Mouse (Mus musculus): Measurements from ENCODE around the gene Paqr8. TPM values are rescaled to one million over a fixed set of nuclear protein-coding genes. Genes with fewer than 3 reads are reported as not detected.

The Paqr8 gene
- total and polyA plus RNA-seq, 3 experiments, result 0.38 to 1.3 (median 1.1) TPM

DNA sequence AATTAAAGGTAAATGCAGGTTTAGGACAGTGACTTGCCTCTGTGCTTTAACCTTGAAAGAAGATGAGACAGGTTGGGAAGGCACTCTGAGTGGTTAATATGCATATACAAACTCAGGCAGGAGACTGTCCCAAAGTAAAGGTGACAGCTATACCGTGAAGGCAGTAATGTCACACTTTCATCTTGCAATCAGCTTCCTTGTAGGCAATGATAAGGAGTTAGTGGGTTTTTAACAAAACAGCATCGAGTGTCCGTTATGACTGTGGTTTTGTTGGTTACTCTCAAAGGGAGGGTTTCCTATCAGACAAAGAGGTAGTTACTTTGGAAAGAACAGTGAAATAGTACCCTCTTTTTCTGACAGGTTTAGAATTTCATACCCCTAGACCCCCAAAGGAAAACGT is 38.1 kb downstream of the Paqr8 start:
- Histone ChIP-seq H3K79me2 (replicated peaks; ENCODE audit: control insufficient read depth, extremely low read depth, insufficient read depth, poor library complexity, severe bottlenecking) (no peaks in the 10 kb centered on the region), H3K27ac (ENCODE audit: insufficient read depth, low read depth) (no peak overlapping the region), H3K9me3 (replicated peaks; ENCODE audit: low read length) (no peaks in the 10 kb centered on the region), H3K4me3 (replicated peaks in 1 of 3; ENCODE audit: low read depth in 2 of 3, low read length in 2 of 3, poor library complexity in 1 of 3) (no peak overlapping the region), H3K9ac (ENCODE audit: insufficient read depth, low read depth) (no peak overlapping the region), H3K4me2 (ENCODE audit: insufficient read depth, low read depth, poor library complexity, severe bottlenecking) (no peak overlapping the region), H3K27me3 (replicated peaks) (no peaks in the 10 kb centered on the region), H3K4me1 (ENCODE audit: control insufficient read depth in 1 of 2, insufficient read depth in 2 of 2) (peaks cover under 1 to 2% of the 10 kb centered on the region in 2 experiments; a peak in 1 of 4 replicates), H3K36me3 (replicated peaks in 1 of 2; ENCODE audit: control insufficient read depth in 1 of 2, insufficient read depth in 1 of 2, low read length in 1 of 2) (no peaks in the 10 kb centered on the region)
- no peak for TF ChIP-seq MAFK (IDR thresholded peaks at IDR 0.05; ENCODE audit: insufficient replicate concordance, low read length)
- TF ChIP-seq SIN3A (IDR thresholded peaks at IDR 0.05; ENCODE audit: low read length), result no peak
- TF ChIP-seq RAD21 (IDR thresholded peaks at IDR 0.05; ENCODE audit: low read depth, low read length), result no peak
- TF ChIP-seq TCF12 (IDR thresholded peaks at IDR 0.05; ENCODE audit: low read depth, low read length), result no peak
- no peak for TF ChIP-seq CHD1 (IDR thresholded peaks at IDR 0.05; ENCODE audit: low read depth, low read length)
- no peak for TF ChIP-seq MAX (IDR thresholded peaks at IDR 0.05; ENCODE audit: low read length)
- dilution Hi-C loops (cut with MboI; ENCODE audit: extremely low pct_ligation_motif_present, extremely low pct_unique_long_range_greater_than_20kb, low sequenced_read_pairs), result no loop called here
- DNase-seq (ENCODE audit: extremely low read depth), result no peak
- in situ Hi-C loops (cut with MboI; ENCODE audit: low pct_ligation_motif_present, low pct_unique_long_range_greater_than_20kb, low sequenced_read_pairs), result no loop called here

DNA sequence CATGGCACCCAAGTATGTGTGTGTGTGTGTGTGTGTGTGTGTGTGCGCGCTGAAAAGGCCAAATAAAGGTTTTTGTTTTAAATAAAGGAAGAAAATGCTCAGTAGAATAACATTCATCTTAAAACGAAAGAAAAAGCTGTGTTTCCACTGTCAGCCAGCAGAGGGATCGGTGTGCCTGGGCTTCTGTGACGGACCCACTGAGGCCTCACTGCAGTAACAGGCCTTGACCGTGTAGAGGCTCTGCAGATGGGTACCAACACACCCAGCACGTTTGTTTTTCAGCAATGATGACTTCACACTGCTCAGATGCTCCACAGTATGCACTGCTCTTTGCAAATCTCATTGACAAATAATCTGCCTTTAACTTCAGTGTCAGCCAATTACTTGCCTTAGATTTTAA is 43.1 kb downstream of the Paqr8 start:
- H3K4me2 ChIP-seq (ENCODE audit: insufficient read depth, low read depth, poor library complexity, severe bottlenecking), result no peak overlapping the region
- DNase-seq (ENCODE audit: extremely low read depth), result peak; percentile 80
- H3K4me1 ChIP-seq (ENCODE audit: control insufficient read depth in 1 of 2, insufficient read depth in 2 of 2), result peaks cover under 1 to 3% of the 10 kb centered on the region in 2 experiments; a peak in 2 of 4 replicates
- in situ Hi-C loops (cut with MboI; ENCODE audit: low pct_ligation_motif_present, low pct_unique_long_range_greater_than_20kb, low sequenced_read_pairs), result no loop called here
- H3K27ac ChIP-seq (ENCODE audit: insufficient read depth, low read depth), result no peak overlapping the region
- H3K36me3 ChIP-seq (replicated peaks in 1 of 2; ENCODE audit: control insufficient read depth in 1 of 2, insufficient read depth in 1 of 2, low read length in 1 of 2), result peaks cover 0 to 18% of the 10 kb centered on the region in 2 experiments
- H3K79me2 ChIP-seq (replicated peaks; ENCODE audit: control insufficient read depth, extremely low read depth, insufficient read depth, poor library complexity, severe bottlenecking), result no peaks in the 10 kb centered on the region
- no peak overlapping the region for H3K4me3 ChIP-seq (replicated peaks in 1 of 3; ENCODE audit: low read depth in 2 of 3, low read length in 2 of 3, poor library complexity in 1 of 3)
- H3K9ac ChIP-seq (ENCODE audit: insufficient read depth, low read depth), result no peak overlapping the region
- no peaks in the 10 kb centered on the region for H3K27me3 ChIP-seq (replicated peaks)
- no peaks in the 10 kb centered on the region for H3K9me3 ChIP-seq (replicated peaks; ENCODE audit: low read length)
- dilution Hi-C loops (cut with MboI; ENCODE audit: extremely low pct_ligation_motif_present, extremely low pct_unique_long_range_greater_than_20kb, low sequenced_read_pairs), result no loop called here
- TF ChIP-seq MAZ (IDR thresholded peaks at IDR 0.05; ENCODE audit: low read depth, low read length), result no peak
- TF ChIP-seq GABPA (IDR thresholded peaks at IDR 0.05; ENCODE audit: insufficient replicate concordance, low read depth, low read length), result no peak
- TF ChIP-seq ZC3H11A (IDR thresholded peaks at IDR 0.05; ENCODE audit: low read depth, low read length), result peak; percentile 54
- no peak for TF ChIP-seq USF1 (IDR thresholded peaks at IDR 0.05; ENCODE audit: low read depth, low read length)
- no peak for TF ChIP-seq TCF12 (IDR thresholded peaks at IDR 0.05; ENCODE audit: low read depth, low read length)
- TF ChIP-seq HCFC1 (IDR thresholded peaks at IDR 0.05; ENCODE audit: low read depth, low read length), result no peak
- no peak for TF ChIP-seq UBTF (IDR thresholded peaks at IDR 0.05; ENCODE audit: low read depth, low read length)
- TF ChIP-seq RAD21 (IDR thresholded peaks at IDR 0.05; ENCODE audit: low read depth, low read length), result peak; percentile 78
- peak; percentile 84 for TF ChIP-seq BHLHE40 (IDR thresholded peaks at IDR 0.05; ENCODE audit: low read depth, low read length)
- TF ChIP-seq MYC (IDR thresholded peaks at IDR 0.05; ENCODE audit: low read depth, low read length), result 0 out of 2 replicates have a peak, but pooled peaks have one; percentile 37
- no peak for TF ChIP-seq NELFE (IDR thresholded peaks at IDR 0.05; ENCODE audit: low read depth, low read length)
- no peak for TF ChIP-seq MEF2A (IDR thresholded peaks at IDR 0.05; ENCODE audit: borderline replicate concordance, low read depth, low read length)
- TF ChIP-seq EP300 (IDR thresholded peaks at IDR 0.05; ENCODE audit: low read length), result no peak
- peak; percentile 50 for TF ChIP-seq JUND (conservative IDR thresholded peaks at IDR 0.05; ENCODE audit: low read depth, low read length)
- no peak for TF ChIP-seq USF2 (conservative IDR thresholded peaks at IDR 0.05; ENCODE audit: low read depth, low read length)
- TF ChIP-seq RCOR1 (conservative IDR thresholded peaks at IDR 0.05; ENCODE audit: low read depth, low read length), result no peak
- no peak for TF ChIP-seq ETS1 (conservative IDR thresholded peaks at IDR 0.05; ENCODE audit: low read depth, low read length)
- no peak for TF ChIP-seq POLR2A (IDR thresholded peaks at IDR 0.05; ENCODE audit: low read depth, low read length)
- TF ChIP-seq E2F4 (IDR thresholded peaks at IDR 0.05; ENCODE audit: insufficient replicate concordance, low read depth, low read length), result no peak
- TF ChIP-seq CTCF (conservative IDR thresholded peaks at IDR 0.05 in 1 of 2, IDR thresholded peaks at IDR 0.05 in 1 of 2; ENCODE audit: low read depth in 2 of 2, low read length in 2 of 2), result peak; percentile 72 to 96
- no peak for TF ChIP-seq SIN3A (IDR thresholded peaks at IDR 0.05; ENCODE audit: low read length)
- no peak for TF ChIP-seq JUN (IDR thresholded peaks at IDR 0.05; ENCODE audit: insufficient read depth, low read depth, low read length)
- TF ChIP-seq TBP (conservative IDR thresholded peaks at IDR 0.05; ENCODE audit: low read depth, low read length), result no peak
- 0 out of 2 replicates have a peak, but pooled peaks have one; percentile 40 for TF ChIP-seq ELF1 (IDR thresholded peaks at IDR 0.05; ENCODE audit: low read depth, low read length)
- no peak for TF ChIP-seq ZMIZ1 (IDR thresholded peaks at IDR 0.05; ENCODE audit: low read depth, low read length)
- TF ChIP-seq KAT2A (IDR thresholded peaks at IDR 0.05; ENCODE audit: insufficient replicate concordance, low read length), result no peak
- no peak for TF ChIP-seq MXI1 (IDR thresholded peaks at IDR 0.05; ENCODE audit: low read depth, low read length)
- TF ChIP-seq ZKSCAN1 (IDR thresholded peaks at IDR 0.05; ENCODE audit: borderline replicate concordance, low read depth, low read length), result no peak
- TF ChIP-seq NRF1 (IDR thresholded peaks at IDR 0.05; ENCODE audit: low read depth, low read length), result no peak
- TF ChIP-seq CHD2 (IDR thresholded peaks at IDR 0.05; ENCODE audit: low read length), result no peak
- no peak for TF ChIP-seq CHD1 (IDR thresholded peaks at IDR 0.05; ENCODE audit: low read depth, low read length)

All from CH12.LX (cell line).